Mouse (Mus musculus): ENCODE measurements around the gene Gm5862. TPM values are rescaled to one million over a fixed set of nuclear protein-coding genes. Genes with fewer than 3 reads are reported as not detected.

The Gm5862 gene
- polyA plus RNA-seq, 1 experiment from 2014 or later, result not detected

Other genes starting within 250 kb of the Gm5862 start
- gene Gm21663, start 80.5 kb downstream of the Gm5862 start, polyA plus RNA-seq (2014; fragmentation: Nextera tagmentation; extraction: Ambion mirVana), result not detected in 2 replicates
- not detected in 2 replicates for gene Gm21671, start 68.5 kb downstream of the Gm5862 start, polyA plus RNA-seq (2014; fragmentation: Nextera tagmentation; extraction: Ambion mirVana)
- gene Gm21680, start 50.3 kb downstream of the Gm5862 start, polyA plus RNA-seq (2014; fragmentation: Nextera tagmentation; extraction: Ambion mirVana), result 0.17 TPM in 1 of 2 replicates, not detected in the other
- gene Gm21698, start 34.3 kb downstream of the Gm5862 start, polyA plus RNA-seq (2014; fragmentation: Nextera tagmentation; extraction: Ambion mirVana), result 0.07 TPM in 1 of 2 replicates, not detected in the other
- gene Gm1979, start 18.1 kb downstream of the Gm5862 start, polyA plus RNA-seq (2014; fragmentation: Nextera tagmentation; extraction: Ambion mirVana), result not detected in 2 replicates
- gene Speer4a, start 16.6 kb upstream of the Gm5862 start, polyA plus RNA-seq (2014; fragmentation: Nextera tagmentation; extraction: Ambion mirVana), result 0.11 TPM in 1 of 2 replicates, not detected in the other
- not detected in 2 replicates for gene Gm7347, start 35.7 kb upstream of the Gm5862 start, polyA plus RNA-seq (2014; fragmentation: Nextera tagmentation; extraction: Ambion mirVana)
- gene Gm10471, start 66.4 kb upstream of the Gm5862 start, polyA plus RNA-seq (2014; fragmentation: Nextera tagmentation; extraction: Ambion mirVana), result not detected in 2 replicates
- 0.07 TPM in 1 of 2 replicates, not detected in the other for gene 5031410I06Rik, start 82.4 kb upstream of the Gm5862 start, polyA plus RNA-seq (2014; fragmentation: Nextera tagmentation; extraction: Ambion mirVana)
- gene Gm10220, start 98.5 kb upstream of the Gm5862 start, polyA plus RNA-seq (2014; fragmentation: Nextera tagmentation; extraction: Ambion mirVana), result not detected in 2 replicates
- not detected in 2 replicates for gene Gm7361, start 234.8 kb upstream of the Gm5862 start, polyA plus RNA-seq (2014; fragmentation: Nextera tagmentation; extraction: Ambion mirVana)

All from liver, embryonic 11.5 days (tissue).